Mouse (Mus musculus) left cerebral cortex, postnatal 4 days (tissue): Measurements from ENCODE around the gene Gnb5. TPM values are rescaled to one million over a fixed set of nuclear protein-coding genes. Genes with fewer than 3 reads are reported as not detected.

Source experiments
- DNase-seq: peaks from one replicate; pipeline ENCODE4 v3.0.0-alpha.2; 2022
- intact Hi-C: fragments of 180-260 bp; cut with DNase I; formaldehyde crosslinking; loops from one replicate; pipeline ENCODE4 v1.15.1; 2025
- total RNA-seq, 2 experiments: library from RNA; stranded (reverse); gene quantifications; 2 replicates each; pipeline ENCODE4 v1.2.3; 2021

Gene Gnb5
- total RNA-seq, 2 experiments from 2014 or later, result 74.6 to 78.1 TPM

- intact Hi-C loops, result no loop called here
- no peak for DNase-seq
Observed at GRCm38 (mm10) chr9:75303033-75303432, 3.1 kb upstream of the Gnb5 start.

- intact Hi-C loops, result no loop called here
- no peak for DNase-seq
Observed at GRCm38 (mm10) chr9:75303701-75304261, 2.3 kb upstream of the Gnb5 start.

GRCm38 (mm10) chr9:75304286-75304685, 1.8 kb upstream of the Gnb5 start:
- intact Hi-C loops, result no loop called here
- no peak for DNase-seq

GRCm38 (mm10) chr9:75307015-75307414, 927 bp downstream of the Gnb5 start:
- intact Hi-C loops, result no loop called here
- no peak for DNase-seq

- intact Hi-C loops, result no loop called here
- DNase-seq, result no peak
Observed at GRCm38 (mm10) chr9:75308621-75309020, 2.5 kb downstream of the Gnb5 start.

GRCm38 (mm10) chr9:75312008-75312407, 5.9 kb downstream of the Gnb5 start:
- DNase-seq, result peak; percentile 87
- intact Hi-C loops, result no loop called here

GRCm38 (mm10) chr9:75313138-75313831, 7.2 kb downstream of the Gnb5 start:
- intact Hi-C loops, result no loop called here
- DNase-seq, result no peak

- intact Hi-C loops, result no loop called here
- peak; percentile 84 for DNase-seq
Observed at GRCm38 (mm10) chr9:75313832-75314516, 7.9 kb downstream of the Gnb5 start.

GRCm38 (mm10) chr9:75314517-75315105, 8.5 kb downstream of the Gnb5 start:
- DNase-seq, result no peak
- intact Hi-C loops, result no loop called here

GRCm38 (mm10) chr9:75315238-75315637, 9.2 kb downstream of the Gnb5 start:
- no peak for DNase-seq
- intact Hi-C loops, result no loop called here

GRCm38 (mm10) chr9:75316771-75317170, 10.7 kb downstream of the Gnb5 start:
- intact Hi-C loops, result no loop called here
- DNase-seq, result no peak

GRCm38 (mm10) chr9:75318196-75318595, 12.1 kb downstream of the Gnb5 start:
- intact Hi-C loops, result no loop called here
- DNase-seq, result no peak

- intact Hi-C loops, result no loop called here
- peak; percentile 16 for DNase-seq
Observed at GRCm38 (mm10) chr9:75319365-75319764, 13.3 kb downstream of the Gnb5 start.

- intact Hi-C loops, result no loop called here
- no peak for DNase-seq
Observed at GRCm38 (mm10) chr9:75322099-75322885, 16.2 kb downstream of the Gnb5 start.

- no peak for DNase-seq
- intact Hi-C loops, result no loop called here
Observed at GRCm38 (mm10) chr9:75328047-75328446, 22.0 kb downstream of the Gnb5 start.

GRCm38 (mm10) chr9:75330821-75331220, 24.7 kb downstream of the Gnb5 start:
- DNase-seq, result no peak
- intact Hi-C loops, result no loop called here

- DNase-seq, result no peak
- intact Hi-C loops, result no loop called here
Observed at GRCm38 (mm10) chr9:75334440-75334839, 28.4 kb downstream of the Gnb5 start.

- intact Hi-C loops, result no loop called here
- DNase-seq, result no peak
Observed at GRCm38 (mm10) chr9:75338016-75338415, 31.9 kb downstream of the Gnb5 start.

- DNase-seq, result no peak
Observed at GRCm38 (mm10) chr9:75342433-75342832, 36.3 kb downstream of the Gnb5 start.

GRCm38 (mm10) chr9:75347458-75347857, 41.4 kb downstream of the Gnb5 start, which contains the start of gene Bcl2l10:
Bcl2l10 (plus strand) TSS chr9:75347758.
- intact Hi-C loops, result no loop called here
- DNase-seq, result no peak

More at GRCm38 (mm10) chr9:75342433-75342832, 36.3 kb downstream of the Gnb5 start:
- intact Hi-C loops, result no loop called here

- intact Hi-C loops, result no loop called here
- no peak for DNase-seq
Observed at GRCm38 (mm10) chr9:75348066-75348465, 42.0 kb downstream of the Gnb5 start.
